Mouse (Mus musculus): ENCODE results near the gene Inka2.

DNA sequence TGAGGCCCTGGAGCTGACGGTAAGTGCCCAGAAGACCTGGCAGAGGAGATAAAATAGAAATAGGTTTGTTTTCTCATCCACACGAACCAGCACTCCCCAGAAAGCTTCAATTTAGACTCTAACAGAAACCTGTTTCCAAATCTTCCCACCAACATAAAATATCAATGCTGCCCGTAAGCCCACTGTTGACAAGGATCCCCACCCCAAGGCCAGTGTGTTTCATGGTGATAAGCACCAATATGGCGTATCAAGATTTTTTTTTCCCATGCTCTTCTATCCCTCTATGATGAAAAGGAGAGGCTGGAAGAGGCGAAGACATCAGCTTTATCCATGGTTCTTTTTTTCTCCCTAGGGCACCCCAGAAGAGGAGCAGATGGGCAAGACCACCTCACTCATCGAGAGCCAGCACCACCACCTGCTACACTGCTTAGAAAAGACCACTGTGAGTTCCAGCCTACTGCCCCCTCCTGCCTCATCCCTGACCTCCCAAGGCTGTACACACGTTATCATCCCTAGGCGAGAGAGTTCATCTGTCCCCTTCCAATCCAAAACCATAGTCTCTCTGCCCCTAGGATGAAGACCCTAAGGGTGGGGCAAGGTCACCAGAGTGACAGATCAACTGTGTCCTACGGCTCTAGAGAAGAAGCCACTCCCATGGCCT lies 39.2 kb upstream of the Inka2 start:
- no peak for TF ChIP-seq CTCF (conservative IDR thresholded peaks at IDR 0.05 in 1 of 2, IDR thresholded peaks at IDR 0.05 in 1 of 2; ENCODE audit: low read depth in 2 of 2, low read length in 2 of 2)
- no peak for TF ChIP-seq MAX (IDR thresholded peaks at IDR 0.05; ENCODE audit: low read length)
- TF ChIP-seq CHD2 (IDR thresholded peaks at IDR 0.05; ENCODE audit: low read length): no peak
- TF ChIP-seq RCOR1 (conservative IDR thresholded peaks at IDR 0.05; ENCODE audit: low read depth, low read length): no peak
- no peak for TF ChIP-seq ETS1 (conservative IDR thresholded peaks at IDR 0.05; ENCODE audit: low read depth, low read length)
- TF ChIP-seq ELF1 (IDR thresholded peaks at IDR 0.05; ENCODE audit: low read depth, low read length): no peak
- no peak for TF ChIP-seq JUND (conservative IDR thresholded peaks at IDR 0.05; ENCODE audit: low read depth, low read length)
- no peak for TF ChIP-seq EP300 (IDR thresholded peaks at IDR 0.05; ENCODE audit: low read length)
- TF ChIP-seq POLR2A (IDR thresholded peaks at IDR 0.05; ENCODE audit: low read depth, low read length): no peak
- TF ChIP-seq GABPA (IDR thresholded peaks at IDR 0.05; ENCODE audit: insufficient replicate concordance, low read depth, low read length): no peak
- TF ChIP-seq MEF2A (IDR thresholded peaks at IDR 0.05; ENCODE audit: borderline replicate concordance, low read depth, low read length): no peak
- no peak for TF ChIP-seq USF1 (IDR thresholded peaks at IDR 0.05; ENCODE audit: low read depth, low read length)
- TF ChIP-seq KAT2A (IDR thresholded peaks at IDR 0.05; ENCODE audit: insufficient replicate concordance, low read length): no peak
